Mouse (Mus musculus) midbrain, embryonic 13.5 days (tissue): ENCODE results near the gene Arsg. TPM values are rescaled to one million over a fixed set of nuclear protein-coding genes. Genes with fewer than 3 reads are reported as not detected.

Experiments used
- ATAC-seq: fragments of 200-750 bp; cut with Nextera tagmentation; 2 replicates; pipeline ENCODE4 v1.8.0; 2017; ENCODE audit warnings: mild to moderate bottlenecking, moderate TSS enrichment, moderate library complexity
- H3K27ac ChIP-seq: fragments of 300-500 bp; sonication (generic); 2 replicates; pipeline ENCODE4 v1.5.1; 2015; ENCODE audit warnings: inconsistent platforms, mild to moderate bottlenecking, moderate library complexity
- H3K27me3 ChIP-seq: fragments of 300-500 bp; sonication (generic); 2 replicates; pipeline ENCODE4 v1.6.1; 2015; ENCODE audit warnings: mild to moderate bottlenecking, inconsistent platforms
- H3K36me3 ChIP-seq: fragments of 300-500 bp; sonication (generic); 2 replicates; pipeline ENCODE4 v1.6.1; 2015; ENCODE audit warnings: mild to moderate bottlenecking, inconsistent platforms
- H3K4me1 ChIP-seq: fragments of 300-500 bp; sonication (generic); replicated peaks from 2 replicates; pipeline ENCODE4 v1.6.1; 2015; ENCODE audit warnings: inconsistent platforms
- H3K4me2 ChIP-seq: fragments of 300-500 bp; sonication (generic); replicated peaks from 2 replicates; pipeline ENCODE4 v1.6.1; 2015; ENCODE audit warnings: moderate library complexity, mild to moderate bottlenecking, inconsistent platforms
- H3K4me3 ChIP-seq: fragments of 300-500 bp; sonication (generic); replicated peaks from 2 replicates; pipeline ENCODE4 v1.5.1; 2015; ENCODE audit warnings: mild to moderate bottlenecking, inconsistent platforms
- H3K9ac ChIP-seq: fragments of 300-500 bp; sonication (generic); replicated peaks from 2 replicates; pipeline ENCODE4 v1.6.1; 2015; ENCODE audit warnings: mild to moderate bottlenecking, inconsistent platforms
- H3K9me3 ChIP-seq: fragments of 300-500 bp; sonication (generic); 2 replicates; pipeline ENCODE4 v1.6.1; 2016; ENCODE audit warnings: mild to moderate bottlenecking, inconsistent platforms
- WGBS: fragments of 180-500 bp; shearing (Covaris S2); methylation state at CpG from one replicate; pipeline ENCODE4 v1.1.7; 2015; 5-methylcytosine and 5-hydroxymethylcytosine counted together
- polyA plus RNA-seq: library from polyadenylated mRNA; unstranded; fragments of >200 nt; fragmentation: Nextera tagmentation; extraction: Ambion mirVana; gene quantifications from 2 replicates; pipeline ENCODE4 v1.2.1, GENCODE M21; 2015

The Arsg gene
- 2.6 and 3.1 TPM in 2 replicates for polyA plus RNA-seq

DNA sequence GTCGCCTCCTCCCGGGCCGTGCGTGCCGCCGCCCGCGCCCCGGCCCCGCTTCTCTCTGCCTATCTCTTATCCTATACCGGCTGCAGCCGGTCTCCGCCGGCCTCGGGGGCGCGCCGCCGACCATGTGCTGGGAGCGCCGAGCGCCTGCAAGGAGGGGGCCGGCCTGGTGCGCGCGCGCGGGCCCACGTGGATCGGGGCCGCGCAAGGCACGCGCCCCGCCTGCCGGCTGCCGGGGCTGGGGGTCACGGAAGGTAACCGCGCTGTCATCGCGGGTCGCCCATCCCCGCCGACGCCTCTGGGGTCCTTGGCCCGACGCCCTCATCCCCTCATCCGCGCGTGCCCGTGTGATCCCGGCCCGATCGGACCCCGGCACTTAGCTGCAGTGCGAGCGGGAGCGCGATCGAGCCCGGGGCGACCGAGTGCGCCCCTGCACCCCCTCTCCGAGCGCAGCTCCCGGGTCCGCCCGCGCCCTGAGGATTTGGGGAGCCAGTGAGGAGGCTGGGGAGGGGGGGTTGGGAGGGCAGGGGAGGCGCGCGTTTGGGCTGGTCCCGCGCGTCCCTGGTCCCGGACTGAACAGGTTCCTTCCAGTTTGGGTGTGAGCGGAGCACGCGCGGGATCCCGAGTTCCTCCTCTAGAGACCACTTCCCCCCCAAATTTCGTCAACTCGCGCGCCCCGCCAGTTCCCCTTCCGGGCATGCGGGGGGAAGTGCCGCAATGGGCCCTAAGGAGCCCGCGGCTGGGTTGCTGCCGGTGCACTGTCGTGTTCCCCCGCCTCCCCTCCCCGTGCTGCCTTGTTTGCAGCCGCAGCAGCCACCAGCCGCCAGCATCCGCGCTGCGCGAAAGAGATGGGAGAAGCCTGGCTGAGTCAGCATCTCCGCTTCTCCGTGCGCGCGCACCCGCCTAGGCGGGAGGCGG lies at the start of gene Arsg, which contains the start of gene Slc16a6:
Gene Arsg, plus strand, starts transcription at position 204 of the 915 bp plus-strand sequence.
Gene Slc16a6, minus strand, starts transcription at position 428 of the 915 bp plus-strand sequence.
- Histone ChIP-seq H3K9me3 (no peaks in the 10 kb centered on the region), H3K27ac (peak within 1 kb of the TSS; percentile 91), H3K36me3 (no peaks in the 10 kb centered on the region), H3K4me2 (peak within 1 kb of the TSS; percentile 88), H3K27me3 (peaks cover 28% of the 10 kb centered on the region), H3K4me1 (peaks cover 41% of the 10 kb centered on the region), H3K4me3 (peak within 1 kb of the TSS; percentile 62), H3K9ac (peak within 1 kb of the TSS; percentile 89)
- ATAC-seq, result peak; percentile 89
- under 1% methylated on average over 108 of the region's 111 CpGs for WGBS

- H3K4me2 ChIP-seq, result peak within 1 kb of the TSS; percentile 64
- H3K9ac ChIP-seq, result peak within 1 kb of the TSS; percentile 79
- WGBS, result under 1% methylated on average over 65 of the region's 65 CpGs
- no peaks in the 10 kb centered on the region for H3K27me3 ChIP-seq
- H3K4me1 ChIP-seq, result peaks cover 10% of the 10 kb centered on the region
- H3K27ac ChIP-seq, result peak within 1 kb of the TSS; percentile 86
- H3K4me3 ChIP-seq, result peak within 1 kb of the TSS; percentile 67
- H3K36me3 ChIP-seq, result peaks cover 23% of the 10 kb centered on the region
- no peaks in the 10 kb centered on the region for H3K9me3 ChIP-seq
- ATAC-seq, result peak; percentile 97
Measured at GRCm38 (mm10) chr11:109425392-109426271, 47.5 kb upstream of the Arsg start, which contains the start of gene Amz2. Amz2 (plus strand) TSS chr11:109425946.

DNA sequence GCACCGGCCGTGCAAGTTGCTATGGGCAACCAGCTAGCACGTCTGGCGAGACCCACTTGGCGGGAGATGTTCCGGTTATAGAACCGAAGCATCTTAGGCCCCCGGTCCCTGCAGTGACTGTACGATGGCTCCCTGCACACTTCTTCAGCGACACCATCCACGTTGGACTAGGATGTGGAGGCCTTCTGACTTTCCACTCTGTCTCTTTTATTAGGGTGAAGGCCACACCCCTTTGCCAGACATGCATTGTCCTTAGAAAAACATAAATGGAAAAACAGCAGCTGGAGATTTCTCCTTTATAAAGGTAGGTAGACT lies 46.9 kb upstream of the Arsg start:
- no peaks in the 10 kb centered on the region for H3K9me3 ChIP-seq
- peak overlapping the region; percentile 67 for H3K4me3 ChIP-seq
- H3K9ac ChIP-seq, result peak overlapping the region; percentile 79
- no peak; the same call in 1 of the 2 replicates for ATAC-seq
- H3K4me1 ChIP-seq, result peaks cover 13% of the 10 kb centered on the region
- peak overlapping the region; percentile 64 for H3K4me2 ChIP-seq
- no peaks in the 10 kb centered on the region for H3K27me3 ChIP-seq
- H3K27ac ChIP-seq, result peak overlapping the region; percentile 86
- peaks cover 27% of the 10 kb centered on the region for H3K36me3 ChIP-seq
- WGBS, result 1% methylated on average over 11 of the region's 11 CpGs

DNA sequence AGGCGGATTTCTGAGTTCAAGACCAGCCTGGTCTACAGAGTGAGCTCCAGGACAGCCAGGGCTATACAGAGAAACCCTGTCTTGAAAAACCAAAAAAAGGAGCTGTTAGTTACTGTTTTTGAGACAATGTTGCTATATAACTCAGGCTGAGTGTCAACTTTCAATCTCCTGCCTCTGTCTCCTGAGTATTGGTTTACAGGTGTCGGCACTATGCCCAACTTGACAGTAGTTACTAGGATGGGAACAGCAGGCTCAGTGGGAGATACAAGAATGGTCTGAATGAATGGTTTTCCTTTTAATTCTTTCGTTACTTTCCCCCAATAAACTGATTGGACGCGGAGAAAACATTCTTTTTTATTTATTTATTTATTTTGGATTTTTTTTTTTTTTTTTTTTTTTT lies 45.8 kb upstream of the Arsg start:
- H3K4me2 ChIP-seq, result peak overlapping the region; percentile 64
- no peak overlapping the region for H3K9ac ChIP-seq
- peaks cover 34% of the 10 kb centered on the region for H3K36me3 ChIP-seq
- H3K9me3 ChIP-seq, result no peaks in the 10 kb centered on the region
- H3K4me1 ChIP-seq, result peaks cover 17% of the 10 kb centered on the region
- ATAC-seq, result no peak
- no peak overlapping the region for H3K27ac ChIP-seq
- H3K27me3 ChIP-seq, result no peaks in the 10 kb centered on the region
- peak overlapping the region; percentile 67 for H3K4me3 ChIP-seq
- 97% methylated on average over 5 of the region's 5 CpGs for WGBS

DNA sequence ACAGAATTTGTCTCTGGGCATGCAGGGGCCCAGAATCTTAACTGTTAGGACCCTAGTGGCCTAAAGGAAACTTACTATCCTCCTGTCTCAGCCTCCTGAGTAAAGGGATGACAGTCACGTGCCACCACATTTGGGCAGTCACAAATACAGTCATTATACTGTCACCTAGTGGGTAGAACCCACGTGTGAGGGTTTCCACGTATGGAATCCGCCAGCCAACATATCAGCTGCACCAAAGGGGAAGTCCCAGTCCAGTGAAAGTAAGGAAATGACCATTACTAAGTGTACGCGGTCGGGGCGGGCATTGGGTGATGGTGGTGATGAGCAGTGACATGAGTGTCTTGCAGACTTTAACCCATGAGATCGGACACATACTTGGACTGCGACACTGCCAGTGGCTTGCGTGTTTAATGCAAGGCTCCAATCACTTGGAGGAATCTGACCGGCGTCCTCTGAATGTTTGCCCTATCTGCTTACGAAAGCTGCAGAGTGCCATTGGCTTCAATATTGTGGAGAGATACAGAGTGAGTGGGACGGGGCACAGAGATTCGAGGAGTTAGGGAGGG lies 38.9 kb upstream of the Arsg start:
- H3K36me3 ChIP-seq, result peaks cover 70% of the 10 kb centered on the region
- H3K9ac ChIP-seq, result no peak overlapping the region
- H3K27me3 ChIP-seq, result no peaks in the 10 kb centered on the region
- no peak overlapping the region for H3K4me2 ChIP-seq
- H3K27ac ChIP-seq, result no peak overlapping the region
- 95% methylated on average over 16 of the region's 16 CpGs for WGBS
- ATAC-seq, result no peak
- peaks cover 8% of the 10 kb centered on the region for H3K4me1 ChIP-seq
- no peak overlapping the region for H3K4me3 ChIP-seq
- H3K9me3 ChIP-seq, result no peaks in the 10 kb centered on the region

DNA sequence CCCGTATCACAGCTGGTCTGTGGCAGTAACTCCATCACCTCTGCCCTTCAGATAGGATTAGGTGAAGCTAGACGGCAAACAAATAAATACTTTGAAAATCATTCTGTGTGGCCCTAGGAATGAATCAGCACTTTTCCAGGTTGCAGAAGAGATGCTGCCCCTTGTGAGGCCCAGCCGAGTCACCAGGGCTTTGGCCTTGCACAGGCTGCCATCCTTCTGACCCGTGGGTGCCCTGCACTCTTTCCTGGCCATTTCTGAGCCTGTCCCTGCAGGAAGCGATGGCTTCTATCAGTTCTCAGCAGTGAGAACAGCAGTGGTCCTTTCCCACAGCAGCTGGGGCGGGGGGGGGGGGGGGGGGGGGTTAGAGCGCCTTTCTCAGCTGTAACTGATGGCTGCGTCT lies 36.3 kb upstream of the Arsg start:
- no peaks in the 10 kb centered on the region for H3K9me3 ChIP-seq
- H3K4me2 ChIP-seq, result no peak overlapping the region
- peaks cover 13% of the 10 kb centered on the region for H3K4me1 ChIP-seq
- H3K4me3 ChIP-seq, result no peak overlapping the region
- H3K27ac ChIP-seq, result no peak overlapping the region
- ATAC-seq, result no peak
- no peak overlapping the region for H3K9ac ChIP-seq
- WGBS, result 79% methylated on average over 7 of the region's 8 CpGs
- peaks cover 50% of the 10 kb centered on the region for H3K36me3 ChIP-seq
- H3K27me3 ChIP-seq, result no peaks in the 10 kb centered on the region

DNA sequence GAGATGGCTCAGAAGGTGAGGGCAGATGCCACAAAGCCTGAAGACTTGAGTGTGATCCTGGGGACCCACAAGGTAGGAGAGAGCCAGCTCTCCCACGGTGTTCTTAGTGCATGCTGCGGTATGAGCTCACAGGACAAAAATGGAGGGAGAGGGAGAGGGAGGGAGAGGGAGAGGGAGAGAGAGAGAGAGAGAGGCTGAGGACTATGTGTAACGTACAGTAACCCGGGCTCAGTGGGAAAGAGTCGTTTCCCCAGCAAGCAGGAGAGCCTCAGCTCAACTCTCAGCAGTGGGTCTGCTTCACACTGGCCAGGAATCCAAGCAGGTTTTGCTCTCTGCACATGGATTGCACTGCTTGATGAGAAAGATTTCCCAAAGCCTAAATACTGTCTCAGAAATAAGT lies 34.0 kb upstream of the Arsg start:
- H3K9me3 ChIP-seq, result no peaks in the 10 kb centered on the region
- no peaks in the 10 kb centered on the region for H3K27me3 ChIP-seq
- H3K4me3 ChIP-seq, result peak overlapping the region; percentile 41
- peak overlapping the region; percentile 65; the same call in 1 of the 2 replicates for H3K4me2 ChIP-seq
- ATAC-seq, result peak; percentile 53
- H3K27ac ChIP-seq, result no peak overlapping the region
- WGBS, result 24% methylated on average over 5 of the region's 5 CpGs
- H3K9ac ChIP-seq, result no peak overlapping the region
- H3K36me3 ChIP-seq, result peaks cover 37% of the 10 kb centered on the region
- peaks cover 13% of the 10 kb centered on the region for H3K4me1 ChIP-seq

- peak overlapping the region; percentile 65 for H3K4me2 ChIP-seq
- ATAC-seq, result peak; percentile 82
- peaks cover 30% of the 10 kb centered on the region for H3K36me3 ChIP-seq
- H3K9me3 ChIP-seq, result no peaks in the 10 kb centered on the region
- H3K4me1 ChIP-seq, result peaks cover 13% of the 10 kb centered on the region
- H3K27ac ChIP-seq, result peak overlapping the region; percentile 32; the same call in 1 of the 2 replicates
- H3K4me3 ChIP-seq, result peak overlapping the region; percentile 41
- H3K9ac ChIP-seq, result peak overlapping the region; percentile 61
- H3K27me3 ChIP-seq, result no peaks in the 10 kb centered on the region
- WGBS, result under 1% methylated on average over 32 of the region's 32 CpGs
Measured at GRCm38 (mm10) chr11:109439829-109440340, 33.3 kb upstream of the Arsg start.

DNA sequence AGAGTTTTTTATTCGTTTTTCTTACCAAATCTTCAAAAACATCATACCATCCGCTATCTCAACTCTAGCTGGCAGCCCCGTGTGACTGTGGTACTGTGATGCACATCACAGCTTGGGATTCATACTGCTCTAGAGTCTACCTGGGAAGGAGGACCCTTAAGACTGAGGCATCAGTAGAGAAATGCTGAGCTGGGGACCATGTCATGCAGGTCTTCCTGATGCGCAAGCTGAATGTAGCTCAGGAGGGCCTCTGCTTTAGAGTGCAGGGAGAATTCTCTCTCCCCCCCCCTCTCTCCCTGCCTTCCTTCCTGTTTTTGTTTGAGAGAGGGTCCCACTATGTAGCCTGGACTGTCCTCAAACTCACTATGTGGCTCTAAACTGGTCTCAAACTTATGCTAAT lies 32.5 kb upstream of the Arsg start:
- no peak for ATAC-seq
- peak overlapping the region; percentile 65 for H3K4me2 ChIP-seq
- WGBS, result 62% methylated on average over 4 of the region's 4 CpGs
- H3K9me3 ChIP-seq, result no peaks in the 10 kb centered on the region
- H3K27me3 ChIP-seq, result no peaks in the 10 kb centered on the region
- peaks cover 23% of the 10 kb centered on the region for H3K36me3 ChIP-seq
- no peak overlapping the region for H3K9ac ChIP-seq
- H3K27ac ChIP-seq, result no peak overlapping the region
- H3K4me3 ChIP-seq, result no peak overlapping the region
- H3K4me1 ChIP-seq, result peaks cover 13% of the 10 kb centered on the region

DNA sequence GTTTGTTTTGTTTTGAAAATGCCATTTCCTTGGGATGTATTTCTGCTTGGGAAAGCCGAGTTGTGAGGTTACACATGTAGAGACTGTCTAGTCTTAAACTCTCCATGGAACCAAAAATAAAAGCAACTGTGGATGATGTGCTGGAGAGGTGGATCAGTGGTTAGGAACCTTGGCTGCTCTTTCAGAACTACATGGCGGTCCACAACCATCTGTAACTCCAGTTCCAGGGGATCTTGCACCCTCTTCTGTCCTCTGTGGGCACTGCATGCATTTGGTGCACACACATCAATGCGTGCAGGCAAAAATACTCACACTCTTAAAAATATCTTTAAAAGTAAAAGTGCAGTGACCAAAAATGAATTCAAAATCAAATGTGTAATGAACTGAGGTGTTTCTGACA lies 32.1 kb upstream of the Arsg start:
- Histone ChIP-seq H3K27ac (no peak overlapping the region), H3K4me2 (no peak overlapping the region), H3K4me1 (peaks cover 13% of the 10 kb centered on the region), H3K9ac (no peak overlapping the region), H3K36me3 (peaks cover 18% of the 10 kb centered on the region), H3K4me3 (no peak overlapping the region), H3K9me3 (no peaks in the 10 kb centered on the region), H3K27me3 (no peaks in the 10 kb centered on the region)
- WGBS, result 57% methylated on average over 3 of the region's 3 CpGs
- ATAC-seq, result no peak

DNA sequence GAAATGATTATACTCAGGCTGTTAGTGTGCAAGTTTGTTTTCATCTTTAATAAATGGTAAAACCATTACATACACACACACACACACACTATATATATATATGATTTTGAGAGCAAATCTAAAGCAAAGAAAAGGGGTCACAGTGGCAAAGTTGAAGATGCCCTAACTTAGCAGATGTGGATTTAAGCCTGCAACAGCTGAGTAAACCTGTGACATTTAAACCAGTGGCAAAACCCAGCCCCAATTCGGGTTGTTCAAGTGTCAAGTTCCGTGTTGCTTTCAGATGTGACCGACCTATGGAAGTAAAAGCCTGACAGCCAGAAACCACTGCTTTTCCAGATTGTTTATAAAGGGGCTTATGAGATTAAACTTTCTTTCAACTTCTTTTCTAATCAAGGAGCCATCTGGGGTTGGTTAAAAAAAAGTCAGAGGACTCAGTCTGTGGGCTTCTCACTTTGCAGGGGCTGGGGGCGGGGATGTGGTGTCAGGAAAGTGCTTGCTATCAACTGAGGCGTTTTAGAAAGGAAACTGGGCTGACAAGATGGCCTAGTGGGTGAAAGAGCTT lies 30.9 kb upstream of the Arsg start:
- no peak overlapping the region for H3K4me3 ChIP-seq
- no peak for ATAC-seq
- peaks cover 13% of the 10 kb centered on the region for H3K4me1 ChIP-seq
- H3K9ac ChIP-seq, result no peak overlapping the region
- no peaks in the 10 kb centered on the region for H3K9me3 ChIP-seq
- H3K27ac ChIP-seq, result no peak overlapping the region
- H3K27me3 ChIP-seq, result no peaks in the 10 kb centered on the region
- peaks cover 8% of the 10 kb centered on the region for H3K36me3 ChIP-seq
- H3K4me2 ChIP-seq, result no peak overlapping the region
- 54% methylated on average over 5 of the region's 5 CpGs for WGBS
